Mouse (Mus musculus): ENCODE measurements around the gene Slc38a4. TPM values are rescaled to one million over a fixed set of nuclear protein-coding genes. Genes with fewer than 3 reads are reported as not detected.

Slc38a4 gene
- polyA plus RNA-seq, 1 experiment = not detected

DNA sequence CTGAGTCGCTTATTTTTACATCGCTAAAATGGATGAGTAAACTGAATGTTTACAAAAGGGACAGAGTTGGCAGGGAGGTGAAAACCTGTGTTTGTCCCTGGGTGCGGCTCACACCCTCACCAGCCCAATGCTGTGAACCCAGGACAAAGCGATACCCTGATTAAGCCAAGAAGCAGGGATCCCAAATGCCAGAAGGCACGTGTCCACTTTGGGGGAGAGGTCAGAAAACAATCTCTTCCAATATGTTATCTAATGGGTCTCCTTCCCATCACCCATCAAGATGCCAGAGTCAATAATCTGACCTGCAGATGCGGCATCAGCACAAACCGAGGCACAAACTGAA, 51.3 kb downstream of the Slc38a4 start:
- Histone ChIP-seq H3K9me3 (peaks cover 13% of the 10 kb centered on the region; the same call in 1 of the 2 replicates), H3K36me3 (replicated peaks; ENCODE audit: low read length) (no peaks in the 10 kb centered on the region), H3K4me1 (no peaks in the 10 kb centered on the region), H3K4me3 (replicated peaks) (no peak overlapping the region), H3K27me3 (replicated peaks) (no peaks in the 10 kb centered on the region)
- TF ChIP-seq GATA1 (IDR thresholded peaks at IDR 0.05; ENCODE audit: borderline replicate concordance, low read length) = no peak
- TF ChIP-seq FLI1 (IDR thresholded peaks at IDR 0.05; ENCODE audit: low read length) = no peak

DNA sequence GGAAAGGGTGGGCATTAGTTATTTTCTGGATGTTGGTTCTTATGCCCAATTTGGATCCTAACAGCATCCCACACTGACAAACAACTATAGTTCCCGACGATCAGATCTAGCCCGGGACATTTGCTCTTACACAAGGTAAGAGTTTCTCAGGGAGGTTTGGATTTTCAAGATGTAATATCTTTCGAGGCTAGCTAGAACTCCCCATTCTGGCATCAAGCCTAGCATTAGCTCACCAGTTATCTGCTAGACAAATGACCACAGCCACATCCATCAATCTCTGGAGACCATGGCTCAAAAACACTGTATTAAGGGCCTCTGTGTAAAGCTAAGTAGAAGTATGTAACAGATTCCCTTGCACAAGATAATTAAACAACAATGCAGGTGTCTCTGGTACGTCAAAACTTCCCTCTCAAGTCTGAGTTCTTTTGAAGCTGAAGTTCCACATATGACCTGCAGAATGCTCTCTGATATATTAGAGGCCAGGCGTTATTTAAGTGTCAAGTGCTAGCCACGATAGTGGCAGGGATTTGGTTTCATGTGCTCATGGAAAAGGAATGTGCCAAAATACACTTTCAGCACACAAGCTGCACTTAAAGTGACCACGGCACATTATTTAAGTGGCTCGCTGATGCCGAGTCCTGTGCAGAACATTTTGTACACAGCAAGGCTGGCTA, 51.8 kb downstream of the Slc38a4 start:
- TF ChIP-seq GATA1 (IDR thresholded peaks at IDR 0.05; ENCODE audit: borderline replicate concordance, low read length) = no peak
- TF ChIP-seq FLI1 (IDR thresholded peaks at IDR 0.05; ENCODE audit: low read length) = no peak
- peaks cover 13% of the 10 kb centered on the region; the same call in 1 of the 2 replicates for H3K9me3 ChIP-seq
- no peaks in the 10 kb centered on the region for H3K4me1 ChIP-seq
- no peak overlapping the region for H3K4me3 ChIP-seq (replicated peaks)
- no peaks in the 10 kb centered on the region for H3K36me3 ChIP-seq (replicated peaks; ENCODE audit: low read length)
- no peaks in the 10 kb centered on the region for H3K27me3 ChIP-seq (replicated peaks)

DNA sequence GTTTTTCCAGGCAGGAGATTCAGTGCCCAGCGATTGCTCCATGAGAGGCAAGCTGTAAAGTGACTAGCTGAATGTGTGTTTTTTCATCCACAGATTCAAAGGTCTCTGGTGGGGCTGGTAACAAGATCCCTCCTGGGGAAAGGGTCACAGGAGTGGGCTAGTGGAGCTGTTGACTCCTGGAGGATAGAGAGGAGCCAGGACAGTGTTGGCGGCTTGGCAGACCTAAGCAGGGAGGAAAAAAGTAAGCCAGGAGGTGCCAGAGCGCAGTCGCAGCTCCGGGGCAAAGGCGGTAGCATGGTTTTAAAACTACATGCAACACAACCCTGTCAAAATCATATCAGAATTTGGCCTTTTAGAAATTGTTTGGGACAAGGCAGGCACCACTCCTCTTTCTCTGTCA, 52.6 kb downstream of the Slc38a4 start:
- Histone ChIP-seq H3K36me3 (replicated peaks; ENCODE audit: low read length) (no peaks in the 10 kb centered on the region), H3K27me3 (replicated peaks) (no peaks in the 10 kb centered on the region), H3K4me3 (replicated peaks) (no peak overlapping the region), H3K4me1 (no peaks in the 10 kb centered on the region), H3K9me3 (peaks cover 13% of the 10 kb centered on the region; the same call in 1 of the 2 replicates)
- TF ChIP-seq FLI1 (IDR thresholded peaks at IDR 0.05; ENCODE audit: low read length) (no peak), GATA1 (IDR thresholded peaks at IDR 0.05; ENCODE audit: borderline replicate concordance, low read length) (no peak)

DNA sequence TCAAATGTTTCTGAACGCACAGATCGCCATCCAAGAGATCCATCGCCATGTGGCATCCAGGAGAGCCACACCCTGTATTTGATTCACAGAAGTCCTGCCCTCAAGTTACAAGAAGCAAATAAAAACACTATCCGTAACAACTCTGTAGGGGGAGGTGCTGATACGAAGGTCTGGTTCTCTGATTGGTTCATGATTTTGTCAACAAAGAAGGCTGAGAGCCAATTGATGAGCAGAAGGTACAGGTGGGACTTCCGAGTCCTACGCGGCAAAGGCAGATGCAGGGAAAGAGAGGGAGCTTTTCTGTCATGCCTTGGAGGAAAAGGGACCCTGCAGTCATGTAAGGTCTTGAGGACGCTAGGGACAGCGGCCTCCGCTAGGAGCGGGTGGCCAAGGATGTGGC, 53.0 kb downstream of the Slc38a4 start:
- H3K4me1 ChIP-seq = no peaks in the 10 kb centered on the region
- no peaks in the 10 kb centered on the region for H3K36me3 ChIP-seq (replicated peaks; ENCODE audit: low read length)
- no peak overlapping the region for H3K4me3 ChIP-seq (replicated peaks)
- H3K27me3 ChIP-seq (replicated peaks) = no peaks in the 10 kb centered on the region
- TF ChIP-seq GATA1 (IDR thresholded peaks at IDR 0.05; ENCODE audit: borderline replicate concordance, low read length) (no peak), FLI1 (IDR thresholded peaks at IDR 0.05; ENCODE audit: low read length) (no peak)
- peaks cover 13% of the 10 kb centered on the region; the same call in 1 of the 2 replicates for H3K9me3 ChIP-seq

DNA sequence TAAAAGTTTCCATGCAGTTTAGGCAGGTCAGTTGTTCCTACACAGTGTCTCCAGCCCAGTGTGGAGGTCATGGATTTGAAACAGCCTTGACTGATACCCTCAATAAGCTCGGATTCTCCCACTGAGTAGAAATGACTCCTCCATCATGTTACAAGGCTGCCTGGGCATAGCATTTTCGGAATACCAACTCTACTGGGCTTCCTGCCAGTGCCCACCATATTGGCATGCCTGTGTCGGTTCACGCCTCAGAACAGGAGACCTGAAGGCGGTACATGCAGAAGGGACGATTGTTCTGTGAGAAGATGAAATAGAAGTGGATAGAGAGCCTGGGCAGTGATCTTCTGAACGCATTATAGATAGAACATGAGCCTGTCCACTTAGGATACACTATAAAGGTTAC, 53.9 kb downstream of the Slc38a4 start:
- TF ChIP-seq FLI1 (IDR thresholded peaks at IDR 0.05; ENCODE audit: low read length) (no peak), GATA1 (IDR thresholded peaks at IDR 0.05; ENCODE audit: borderline replicate concordance, low read length) (no peak)
- H3K36me3 ChIP-seq (replicated peaks; ENCODE audit: low read length) = no peaks in the 10 kb centered on the region
- peaks cover 14% of the 10 kb centered on the region; the same call in 1 of the 2 replicates for H3K9me3 ChIP-seq
- no peaks in the 10 kb centered on the region for H3K4me1 ChIP-seq
- no peaks in the 10 kb centered on the region for H3K27me3 ChIP-seq (replicated peaks)
- H3K4me3 ChIP-seq (replicated peaks) = no peak overlapping the region

DNA sequence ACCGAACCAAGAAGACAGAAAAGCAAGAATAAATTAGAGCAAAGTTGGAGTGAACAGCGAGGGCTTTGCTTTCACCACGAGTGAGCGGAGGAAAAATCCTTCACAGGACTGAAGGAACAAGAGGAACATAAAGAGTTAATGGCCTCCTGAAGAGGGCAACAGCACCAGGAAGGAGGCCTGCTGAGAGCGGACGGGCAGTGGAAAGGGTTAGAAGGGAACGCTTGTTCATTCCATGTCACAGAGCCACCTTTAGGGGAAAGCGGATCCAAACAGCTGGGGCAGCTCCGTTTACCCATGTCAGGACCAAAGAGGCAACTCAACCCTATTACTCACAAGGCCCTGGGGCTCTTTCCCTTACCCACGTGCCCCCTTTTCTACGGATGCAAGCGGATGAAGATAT, 54.3 kb downstream of the Slc38a4 start:
- no peak for TF ChIP-seq GATA1 (IDR thresholded peaks at IDR 0.05; ENCODE audit: borderline replicate concordance, low read length)
- no peak for TF ChIP-seq FLI1 (IDR thresholded peaks at IDR 0.05; ENCODE audit: low read length)
- Histone ChIP-seq H3K27me3 (replicated peaks) (no peaks in the 10 kb centered on the region), H3K9me3 (peaks cover 18% of the 10 kb centered on the region; the same call in 1 of the 2 replicates), H3K36me3 (replicated peaks; ENCODE audit: low read length) (no peaks in the 10 kb centered on the region), H3K4me1 (no peaks in the 10 kb centered on the region), H3K4me3 (replicated peaks) (no peak overlapping the region)

DNA sequence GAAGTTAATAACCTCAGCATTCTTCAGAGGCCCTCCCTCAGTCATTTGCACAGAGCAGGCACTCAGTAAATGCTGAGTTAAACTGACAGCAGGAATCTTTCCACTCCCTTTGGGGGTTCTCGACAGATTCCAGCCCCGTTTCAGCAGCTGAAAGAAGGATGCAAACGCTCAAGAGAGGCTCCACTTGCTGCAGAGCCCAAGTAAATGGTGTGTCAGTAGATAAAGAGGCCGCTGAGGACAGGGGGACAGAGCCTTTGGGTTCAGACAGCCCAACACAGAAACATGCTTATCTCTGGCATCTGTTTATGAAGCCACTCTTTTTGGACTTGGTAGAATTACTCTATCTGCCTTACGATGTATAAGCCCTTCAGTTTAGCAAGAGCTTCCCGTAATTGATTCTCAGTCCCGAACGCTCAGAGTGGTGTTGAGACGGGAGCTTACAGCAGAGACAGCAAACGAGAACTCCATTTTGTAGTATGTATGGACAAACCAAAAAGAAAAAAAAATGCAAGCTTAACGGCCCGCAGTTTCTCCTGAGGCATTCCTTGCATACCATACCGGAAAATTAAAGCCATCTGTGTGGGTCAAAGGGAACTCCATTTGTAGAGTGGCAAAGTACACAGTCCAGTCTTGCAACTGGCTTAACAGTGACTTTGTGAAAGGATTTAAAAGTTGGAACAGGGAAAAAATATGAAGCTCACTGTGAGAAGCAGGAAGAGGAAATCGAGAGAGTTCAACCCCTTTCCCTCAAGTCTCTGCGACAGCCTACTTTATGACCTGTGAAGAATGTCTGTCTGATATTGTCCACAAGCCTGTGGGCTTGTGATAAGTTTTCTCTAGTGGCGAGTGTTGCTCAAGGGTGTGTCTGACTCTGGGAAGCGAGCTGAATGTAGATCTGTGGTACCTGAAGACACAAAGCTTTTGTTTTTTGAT, 55.2 kb downstream of the Slc38a4 start:
- Histone ChIP-seq H3K4me1 (no peaks in the 10 kb centered on the region), H3K36me3 (replicated peaks; ENCODE audit: low read length) (no peaks in the 10 kb centered on the region), H3K27me3 (replicated peaks) (no peaks in the 10 kb centered on the region), H3K9me3 (peaks cover 20% of the 10 kb centered on the region; the same call in 1 of the 2 replicates), H3K4me3 (replicated peaks) (no peak overlapping the region)
- TF ChIP-seq GATA1 (IDR thresholded peaks at IDR 0.05; ENCODE audit: borderline replicate concordance, low read length) (no peak), FLI1 (IDR thresholded peaks at IDR 0.05; ENCODE audit: low read length) (no peak)

DNA sequence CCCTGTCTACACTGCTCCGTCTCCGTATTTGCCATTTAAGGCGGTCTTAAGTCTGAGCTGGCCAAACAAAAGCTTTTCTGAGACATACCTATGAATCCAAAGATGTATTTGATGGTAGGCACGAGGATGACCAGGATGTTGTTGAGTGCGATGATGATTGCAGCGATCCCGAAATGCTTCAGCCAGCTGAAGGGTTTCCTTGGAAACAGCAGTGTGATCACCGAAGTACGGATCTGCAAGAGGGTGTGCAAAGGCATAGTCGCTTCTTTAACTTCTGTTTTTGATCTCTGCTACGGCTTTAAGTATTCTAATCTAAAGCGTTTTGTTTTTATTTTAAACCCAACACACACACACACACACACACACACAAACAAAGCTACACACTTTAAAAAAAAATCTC, 56.4 kb downstream of the Slc38a4 start:
- no peaks in the 10 kb centered on the region for H3K36me3 ChIP-seq (replicated peaks; ENCODE audit: low read length)
- TF ChIP-seq FLI1 (IDR thresholded peaks at IDR 0.05; ENCODE audit: low read length) = no peak
- TF ChIP-seq GATA1 (IDR thresholded peaks at IDR 0.05; ENCODE audit: borderline replicate concordance, low read length) = no peak
- H3K4me1 ChIP-seq = no peaks in the 10 kb centered on the region
- H3K4me3 ChIP-seq (replicated peaks) = no peak overlapping the region
- H3K27me3 ChIP-seq (replicated peaks) = no peaks in the 10 kb centered on the region
- peaks cover 20% of the 10 kb centered on the region; the same call in 1 of the 2 replicates for H3K9me3 ChIP-seq

DNA sequence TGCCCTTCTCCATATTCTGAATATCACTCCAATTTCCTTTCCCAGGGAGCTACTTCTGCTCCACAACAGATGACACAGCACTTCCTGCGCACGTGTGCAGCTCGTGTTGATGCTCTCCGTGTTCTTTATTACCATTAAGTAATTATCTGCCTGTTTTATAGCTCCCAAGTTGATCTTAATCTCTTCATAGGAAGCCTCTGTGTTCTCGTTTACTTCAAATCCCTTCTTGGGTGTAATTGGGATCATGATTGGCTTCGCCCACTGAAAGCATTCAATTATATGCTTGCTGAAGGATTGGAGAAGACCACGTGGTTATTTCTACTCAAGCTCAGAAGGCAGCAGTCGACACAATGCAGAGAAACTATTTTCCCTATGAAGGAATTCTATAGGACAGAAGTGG, 70.1 kb downstream of the Slc38a4 start:
- TF ChIP-seq FLI1 (IDR thresholded peaks at IDR 0.05; ENCODE audit: low read length) (no peak), GATA1 (IDR thresholded peaks at IDR 0.05; ENCODE audit: borderline replicate concordance, low read length) (no peak)
- H3K4me3 ChIP-seq (replicated peaks) = no peak overlapping the region
- H3K4me1 ChIP-seq = no peaks in the 10 kb centered on the region
- no peaks in the 10 kb centered on the region for H3K27me3 ChIP-seq (replicated peaks)
- no peaks in the 10 kb centered on the region for H3K36me3 ChIP-seq (replicated peaks; ENCODE audit: low read length)
- H3K9me3 ChIP-seq = peaks cover 15% of the 10 kb centered on the region
